Mouse (Mus musculus): ENCODE results near the gene Atp12a.

The Atp12a gene

DNA sequence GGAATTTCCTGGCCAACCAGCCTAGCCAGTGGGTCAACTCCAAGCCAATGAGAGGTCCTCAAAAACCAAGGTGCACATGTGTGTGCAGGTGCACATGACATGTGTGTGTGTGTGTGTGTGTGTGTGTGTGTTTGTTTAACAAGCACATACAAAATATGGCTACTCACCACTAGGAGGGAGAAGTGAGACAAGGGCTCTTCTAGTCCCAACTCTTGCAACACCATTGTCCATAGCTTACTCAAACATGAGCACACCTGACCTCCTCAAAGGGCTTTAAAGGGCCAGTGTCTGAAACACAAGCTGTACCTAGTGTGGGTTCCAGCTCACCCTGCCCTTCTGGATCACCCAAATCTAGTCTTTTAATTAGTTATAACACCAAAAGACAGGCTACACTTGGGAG is 12.9 kb downstream of the Atp12a start:
- no peak for DNase-seq (ENCODE audit: low spot score in 2 of 2)

DNA sequence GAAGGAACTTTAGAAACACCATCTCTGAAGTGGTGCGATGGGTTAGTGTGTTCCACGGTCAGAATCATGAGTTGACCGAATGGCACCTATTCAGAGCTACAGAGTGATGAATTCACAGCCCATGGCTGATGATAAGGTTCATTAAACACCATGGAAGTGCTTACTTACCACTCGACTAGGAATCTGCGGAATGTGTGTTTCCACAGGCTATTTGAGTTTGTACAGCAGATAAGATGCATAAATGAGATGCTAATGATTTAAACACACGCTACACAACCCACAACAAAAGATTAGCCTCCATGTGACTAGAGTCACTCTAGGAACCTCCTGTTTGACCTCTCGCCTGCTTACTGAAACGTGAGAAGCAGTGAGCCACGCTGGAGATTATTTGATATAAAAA is 14.5 kb downstream of the Atp12a start:
- DNase-seq (ENCODE audit: low spot score in 2 of 2), result no peak

DNA sequence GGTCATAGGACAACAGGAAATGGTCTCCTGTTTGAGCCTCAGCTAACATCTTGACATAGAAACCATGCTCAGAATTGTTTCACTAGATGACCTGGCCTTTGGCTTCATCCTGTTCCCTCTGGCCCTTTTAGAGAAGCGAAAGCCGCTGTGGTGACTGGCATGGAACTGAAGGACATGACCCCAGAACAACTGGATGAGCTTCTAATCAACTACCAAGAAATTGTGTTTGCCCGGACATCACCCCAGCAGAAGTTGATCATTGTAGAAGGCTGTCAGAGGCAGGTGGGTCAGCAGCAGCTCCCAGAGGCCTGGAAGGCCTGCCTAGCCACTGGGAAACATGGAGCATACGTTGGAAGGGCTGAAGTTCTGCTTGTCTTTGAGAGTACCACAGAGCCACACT is 17.5 kb downstream of the Atp12a start:
- DNase-seq (ENCODE audit: low spot score in 2 of 2), result no peak

DNA sequence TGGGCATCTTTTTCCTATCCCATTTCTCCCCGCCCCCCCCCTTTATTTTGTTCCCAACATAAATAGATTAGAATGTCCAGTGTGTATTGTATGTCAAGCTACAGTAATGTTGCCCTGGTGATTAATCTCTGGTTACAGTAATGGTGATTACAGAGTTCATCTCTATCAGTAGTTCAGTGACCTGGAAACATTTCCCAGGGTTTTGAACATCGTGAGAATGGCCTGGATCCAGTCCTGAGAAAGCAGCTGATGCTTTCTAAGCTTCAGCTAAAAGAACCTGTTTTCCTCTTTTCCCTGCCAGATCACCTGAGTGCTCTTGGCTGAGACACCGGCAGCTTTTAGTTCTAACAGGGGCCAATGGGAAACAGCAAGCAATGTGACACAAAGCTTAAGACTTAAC is 25.4 kb downstream of the Atp12a start:
- no peak for DNase-seq (ENCODE audit: low spot score in 2 of 2)

DNA sequence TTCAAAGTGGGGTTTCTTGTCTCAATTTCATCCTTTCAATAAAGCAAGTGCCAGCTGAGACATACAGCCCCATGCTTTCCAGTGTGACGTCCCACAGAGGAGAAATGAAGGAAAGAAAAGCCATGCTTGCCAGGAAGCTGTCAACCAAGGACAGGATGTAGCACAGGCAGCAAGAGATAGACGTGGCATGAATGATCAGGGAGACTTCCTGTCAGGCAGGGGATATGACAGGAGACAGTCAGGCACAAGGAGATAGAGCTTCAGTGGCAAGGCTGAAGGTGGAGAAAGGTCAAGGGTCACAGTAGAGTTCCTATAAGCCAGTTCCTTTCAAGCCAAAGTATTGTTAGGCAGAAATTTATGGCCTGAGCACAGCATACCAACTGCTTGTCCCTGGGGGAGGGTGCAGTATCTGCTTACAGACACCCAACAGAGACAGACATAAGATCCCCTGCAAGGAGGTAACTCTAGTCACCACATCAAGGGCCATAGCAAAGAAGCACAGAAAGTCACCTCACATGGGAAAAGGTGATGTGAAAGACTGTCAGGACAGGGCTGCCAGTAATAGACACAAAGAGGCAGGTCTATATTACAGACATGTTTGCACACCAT is 28.9 kb downstream of the Atp12a start:
- no peak for DNase-seq (ENCODE audit: low spot score in 2 of 2)

DNA sequence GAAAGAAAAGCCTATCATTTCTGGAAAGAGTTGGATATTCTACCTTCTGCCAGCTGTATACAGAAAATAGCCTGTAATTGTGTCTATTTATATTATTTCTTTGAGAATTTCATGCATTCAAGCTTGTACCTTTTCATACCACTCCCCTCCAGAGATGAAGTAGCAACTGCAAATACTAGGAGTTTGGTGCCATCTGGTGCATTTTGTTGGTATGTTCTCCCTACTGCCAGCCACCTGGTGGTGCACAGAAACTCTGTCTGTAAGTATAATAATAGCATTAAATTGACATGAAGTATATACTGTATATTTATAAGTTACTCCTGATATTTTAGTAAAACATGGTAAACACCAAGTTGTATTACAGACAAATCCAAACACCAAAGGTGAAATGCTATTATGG is 33.1 kb downstream of the Atp12a start:
- DNase-seq (ENCODE audit: low spot score in 2 of 2), result peak in 1 of 2 experiments; percentile 24

DNA sequence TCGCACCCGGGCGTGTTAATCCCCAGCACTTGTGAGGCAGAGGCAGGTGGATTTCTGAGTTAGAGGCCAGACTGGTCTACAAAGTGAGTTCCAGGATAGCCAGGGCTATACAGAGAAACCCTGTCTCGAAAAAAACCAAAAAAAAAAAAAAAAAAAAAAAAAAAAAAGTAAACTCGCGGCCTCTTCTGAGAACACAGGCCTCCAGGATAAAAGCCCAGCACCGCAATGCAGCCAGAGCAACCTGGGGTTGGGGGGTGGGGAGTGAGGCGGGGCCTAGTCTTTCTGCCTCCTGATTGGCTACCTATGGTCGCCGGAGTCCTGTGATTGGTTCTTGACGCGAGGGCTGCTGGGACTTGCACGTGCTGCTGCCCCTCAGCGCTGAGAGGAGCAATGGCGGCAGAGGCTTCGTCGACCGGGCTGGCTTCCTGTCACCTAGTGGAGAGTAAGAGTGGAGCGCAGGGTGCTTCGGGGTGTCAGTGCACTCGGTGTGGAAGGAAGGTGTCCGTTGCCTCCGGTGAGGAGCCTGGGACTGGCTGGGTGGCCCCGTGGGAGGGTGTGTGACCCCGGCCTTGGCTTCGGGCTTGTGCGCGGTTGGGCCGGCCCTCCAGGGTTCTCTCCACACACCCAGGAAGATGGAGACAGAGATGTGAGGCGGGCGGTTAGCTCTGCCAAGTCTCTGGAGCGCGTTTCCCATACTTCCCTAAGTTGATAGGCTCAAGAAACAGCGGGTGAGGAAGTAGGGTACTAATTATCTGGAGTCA is 37.6 kb downstream of the Atp12a start, which contains the start of gene Rnf17:
Gene Rnf17 (plus strand): TSS at position 271 of the 761 bp plus-strand sequence.
- no peak for DNase-seq (ENCODE audit: low spot score in 2 of 2)

DNA sequence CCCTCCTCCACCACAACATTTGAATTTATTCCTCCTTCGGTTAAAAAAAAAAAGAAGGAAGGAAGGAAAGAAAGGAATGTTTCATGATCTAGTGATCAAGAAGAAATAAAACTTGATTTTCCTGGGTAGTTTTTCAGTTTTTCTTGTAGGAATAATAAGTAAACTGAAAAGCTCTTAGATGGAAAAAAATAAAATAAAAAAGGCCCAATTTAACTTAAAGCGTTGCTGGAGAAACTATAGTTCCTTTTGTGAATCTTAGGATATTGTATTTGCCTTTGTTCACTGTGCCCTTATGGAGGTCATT is 38.2 kb downstream of the Atp12a start:
- no peak for DNase-seq (ENCODE audit: low spot score in 2 of 2)
